Mouse (Mus musculus): ENCODE results near the gene Scube1. TPM values are rescaled to one million over a fixed set of nuclear protein-coding genes. Genes with fewer than 3 reads are reported as not detected.

Gene Scube1
- total and polyA plus RNA-seq, 2 experiments = 0.13 to 0.18 TPM

- H3K27ac ChIP-seq (replicated peaks; ENCODE audit: insufficient read depth, low read depth, low read length) = no peak overlapping the region
- WGBS = 82% methylated on average over 4 of the region's 4 CpGs
- H3K9ac ChIP-seq (ENCODE audit: low read depth, low read length) = no peak overlapping the region
Measured at GRCm38 (mm10) chr15:83601185-83601584, 123.6 kb downstream of the Scube1 start.

DNA sequence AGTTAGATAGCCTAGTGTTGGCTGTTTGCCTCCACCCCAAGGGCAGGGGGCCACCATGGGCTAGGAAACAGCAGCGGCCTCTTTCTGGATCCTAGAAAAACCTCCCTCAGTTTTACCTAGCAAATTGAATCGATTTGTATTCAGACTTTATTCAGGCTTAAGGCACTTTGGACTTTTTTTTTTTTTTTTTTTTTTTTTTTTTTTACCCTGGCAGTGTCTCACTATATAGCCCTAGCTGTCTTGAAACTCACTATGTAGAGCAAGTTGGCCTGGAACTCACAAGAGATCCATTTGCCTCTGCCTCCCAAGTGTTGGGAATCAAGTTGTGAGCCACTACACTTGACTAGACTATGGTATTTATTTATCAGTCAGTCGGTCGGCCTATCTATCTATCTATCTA lies 128.0 kb downstream of the Scube1 start:
- Histone ChIP-seq H3K79me2 (ENCODE audit: control insufficient read depth, insufficient read depth, low read length) (no peaks in the 10 kb centered on the region), H3K9ac (ENCODE audit: low read depth, low read length) (no peak overlapping the region), H3K36me3 (ENCODE audit: control insufficient read depth, insufficient read depth, low read length) (no peaks in the 10 kb centered on the region), H3K4me1 (ENCODE audit: control insufficient read depth, insufficient read depth, low read length) (peaks cover 8% of the 10 kb centered on the region), H3K4me3 (ENCODE audit: insufficient read depth, low read depth, low read length) (no peak overlapping the region), H3K27ac (replicated peaks; ENCODE audit: insufficient read depth, low read depth, low read length) (no peak overlapping the region), H3K27me3 (ENCODE audit: control insufficient read depth, insufficient read depth, low read length) (no peaks in the 10 kb centered on the region)
- no peak for TF ChIP-seq POLR2A (IDR thresholded peaks at IDR 0.05; ENCODE audit: extremely low read depth, insufficient read depth, low read length)
- TF ChIP-seq CTCF (IDR thresholded peaks at IDR 0.05; ENCODE audit: low read depth, low read length) = no peak
- peak; percentile 51 for DNase-seq (ENCODE audit: extremely low read depth, low read depth, low spot score)
- 79% methylated on average over 4 of the region's 4 CpGs for WGBS

More at GRCm38 (mm10) chr15:83601185-83601584, 123.6 kb downstream of the Scube1 start:
- Histone ChIP-seq H3K4me1 (ENCODE audit: control insufficient read depth, insufficient read depth, low read length) (no peaks in the 10 kb centered on the region), H3K4me3 (ENCODE audit: insufficient read depth, low read depth, low read length) (no peak overlapping the region), H3K79me2 (ENCODE audit: control insufficient read depth, insufficient read depth, low read length) (no peaks in the 10 kb centered on the region), H3K27me3 (ENCODE audit: control insufficient read depth, insufficient read depth, low read length) (no peaks in the 10 kb centered on the region), H3K36me3 (ENCODE audit: control insufficient read depth, insufficient read depth, low read length) (no peaks in the 10 kb centered on the region)
- DNase-seq (ENCODE audit: extremely low read depth, low read depth, low spot score) = no peak
- TF ChIP-seq CTCF (IDR thresholded peaks at IDR 0.05; ENCODE audit: low read depth, low read length) (no peak), POLR2A (IDR thresholded peaks at IDR 0.05; ENCODE audit: extremely low read depth, insufficient read depth, low read length) (no peak)

DNA sequence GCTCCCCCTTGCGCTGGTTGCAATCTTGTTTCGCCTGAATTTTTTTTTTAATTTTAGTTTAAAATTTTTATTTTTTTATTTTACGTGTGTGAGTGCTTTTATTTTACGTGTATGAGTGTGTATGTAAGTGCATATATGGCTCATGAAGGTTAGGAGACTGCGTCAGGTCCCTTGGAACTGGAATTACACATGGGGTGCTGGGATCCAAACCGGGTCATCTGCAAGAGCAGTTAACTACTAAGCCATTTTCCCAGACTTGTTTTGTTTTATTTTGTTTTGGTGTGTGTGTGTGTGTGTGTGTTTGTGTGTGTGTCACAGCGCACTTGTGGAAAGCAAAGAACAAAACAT lies 129.5 kb downstream of the Scube1 start:
- H3K4me1 ChIP-seq (ENCODE audit: control insufficient read depth, insufficient read depth, low read length) = peaks cover 8% of the 10 kb centered on the region
- H3K4me3 ChIP-seq (ENCODE audit: insufficient read depth, low read depth, low read length) = peak overlapping the region; percentile 32
- WGBS = 27% methylated on average over 7 of the region's 7 CpGs
- DNase-seq (ENCODE audit: extremely low read depth, low read depth, low spot score) = no peak
- TF ChIP-seq CTCF (IDR thresholded peaks at IDR 0.05; ENCODE audit: low read depth, low read length) (no peak), POLR2A (IDR thresholded peaks at IDR 0.05; ENCODE audit: extremely low read depth, insufficient read depth, low read length) (no peak)
- peak overlapping the region; percentile 46; the same call in 1 of the 2 replicates for H3K9ac ChIP-seq (ENCODE audit: low read depth, low read length)
- no peak overlapping the region for H3K27ac ChIP-seq (replicated peaks; ENCODE audit: insufficient read depth, low read depth, low read length)
- H3K79me2 ChIP-seq (ENCODE audit: control insufficient read depth, insufficient read depth, low read length) = no peaks in the 10 kb centered on the region; the same call in 1 of the 2 replicates
- no peaks in the 10 kb centered on the region for H3K36me3 ChIP-seq (ENCODE audit: control insufficient read depth, insufficient read depth, low read length)
- H3K27me3 ChIP-seq (ENCODE audit: control insufficient read depth, insufficient read depth, low read length) = no peaks in the 10 kb centered on the region

DNA sequence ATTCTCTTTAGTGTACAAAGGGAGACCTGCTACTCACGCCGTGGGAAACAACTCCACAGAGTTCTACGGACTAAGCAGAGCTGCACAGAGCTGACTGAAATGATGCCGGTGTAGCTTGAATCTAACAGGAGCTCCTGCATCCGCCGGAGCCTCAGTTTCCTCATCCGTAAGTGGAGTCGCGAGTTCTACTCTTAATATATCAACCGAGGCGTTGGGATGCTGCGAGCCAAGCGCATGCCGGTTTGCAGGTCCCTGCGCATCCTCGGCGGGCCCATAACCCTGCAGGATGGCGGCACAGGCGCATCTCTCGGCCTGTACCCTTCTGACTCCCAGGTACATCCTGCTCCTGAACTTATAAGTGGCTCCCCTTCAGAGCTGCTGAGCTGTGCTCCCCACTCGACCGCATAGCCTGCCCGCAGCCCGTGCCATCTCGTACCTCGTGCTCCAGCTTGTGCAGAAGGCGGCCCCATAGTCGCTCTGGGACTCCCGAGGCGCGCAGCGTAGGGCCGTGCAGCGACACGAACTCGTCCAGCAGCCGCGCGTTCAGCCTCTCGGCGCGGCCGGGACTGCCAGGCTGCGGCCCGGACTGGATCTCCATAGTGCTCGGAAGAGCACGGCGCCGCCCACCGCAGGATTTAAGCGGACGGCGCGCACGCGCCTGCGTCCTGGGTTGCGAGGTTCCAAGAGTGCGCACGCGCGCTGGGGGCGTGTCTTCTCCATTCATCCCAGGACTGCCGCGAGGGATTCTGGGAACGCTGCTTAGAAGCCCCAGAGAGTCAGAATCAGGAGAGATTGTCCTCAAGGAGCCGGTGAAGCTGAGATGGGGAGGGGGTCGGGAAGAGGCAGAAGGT lies 130.1 kb downstream of the Scube1 start, which contains the start of gene Ttll12:
Gene Ttll12 (minus strand): TSS at position 645 of the 851 bp plus-strand sequence.
- no peaks in the 10 kb centered on the region for H3K36me3 ChIP-seq (ENCODE audit: control insufficient read depth, insufficient read depth, low read length)
- TF ChIP-seq POLR2A (IDR thresholded peaks at IDR 0.05; ENCODE audit: extremely low read depth, insufficient read depth, low read length) (peak; percentile 55; the same call in 1 of the 2 replicates), CTCF (IDR thresholded peaks at IDR 0.05; ENCODE audit: low read depth, low read length) (no peak)
- peak; percentile 87 for DNase-seq (ENCODE audit: extremely low read depth, low read depth, low spot score)
- H3K4me1 ChIP-seq (ENCODE audit: control insufficient read depth, insufficient read depth, low read length) = peaks cover 8% of the 10 kb centered on the region
- H3K27ac ChIP-seq (replicated peaks; ENCODE audit: insufficient read depth, low read depth, low read length) = 0 out of 2 replicates have a peak within 1 kb of the TSS, but pooled peaks have one; percentile 28
- under 1% methylated on average over 68 of the region's 68 CpGs for WGBS
- H3K4me3 ChIP-seq (ENCODE audit: insufficient read depth, low read depth, low read length) = peak within 1 kb of the TSS; percentile 94
- H3K9ac ChIP-seq (ENCODE audit: low read depth, low read length) = peak within 1 kb of the TSS; percentile 94
- peaks cover 2% of the 10 kb centered on the region; the same call in 1 of the 2 replicates for H3K79me2 ChIP-seq (ENCODE audit: control insufficient read depth, insufficient read depth, low read length)
- no peaks in the 10 kb centered on the region for H3K27me3 ChIP-seq (ENCODE audit: control insufficient read depth, insufficient read depth, low read length)

DNA sequence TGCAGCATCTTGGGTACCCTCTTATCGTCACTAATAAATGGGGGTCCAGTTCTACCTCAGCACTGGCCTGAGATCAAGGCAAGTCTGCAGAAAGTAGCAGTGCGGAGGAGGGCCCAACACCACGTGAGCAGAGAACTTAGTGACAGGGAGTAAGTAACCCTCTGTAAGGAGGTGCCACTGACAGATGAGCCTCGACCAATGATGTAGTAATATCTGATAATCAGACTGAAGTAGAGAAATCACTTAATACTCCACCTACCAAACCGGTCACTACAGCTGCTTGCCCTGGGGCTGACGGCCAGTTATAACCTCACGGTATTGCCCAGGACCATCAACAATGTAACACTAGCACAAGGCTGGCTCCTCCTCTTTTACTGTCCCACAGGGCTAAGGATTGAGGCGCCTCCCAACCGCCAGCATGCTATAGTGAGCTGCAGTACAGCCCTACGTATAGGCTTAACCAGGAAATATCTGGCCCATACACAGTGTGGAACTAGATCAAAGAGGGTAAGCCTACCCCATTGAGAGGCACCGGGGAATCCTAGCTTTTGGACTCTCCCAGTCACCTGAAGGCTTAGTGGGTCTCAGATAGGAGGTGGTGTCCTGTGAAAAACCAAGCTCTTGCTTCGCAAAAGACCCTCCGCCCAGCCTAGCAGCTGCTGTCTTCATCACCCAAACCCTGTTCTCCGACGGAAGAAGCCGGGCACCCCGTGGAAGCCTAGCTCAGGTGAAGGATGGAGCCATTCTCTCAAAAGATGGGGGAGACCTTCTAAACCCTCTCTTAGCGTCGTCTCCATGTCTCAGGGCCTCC lies 130.9 kb downstream of the Scube1 start:
- Histone ChIP-seq H3K79me2 (ENCODE audit: control insufficient read depth, insufficient read depth, low read length) (peaks cover 2% of the 10 kb centered on the region; the same call in 1 of the 2 replicates), H3K4me1 (ENCODE audit: control insufficient read depth, insufficient read depth, low read length) (peaks cover 8% of the 10 kb centered on the region), H3K27me3 (ENCODE audit: control insufficient read depth, insufficient read depth, low read length) (no peaks in the 10 kb centered on the region), H3K9ac (ENCODE audit: low read depth, low read length) (peak overlapping the region; percentile 94; the same call in 1 of the 2 replicates), H3K4me3 (ENCODE audit: insufficient read depth, low read depth, low read length) (peak overlapping the region; percentile 94; the same call in 1 of the 2 replicates), H3K36me3 (ENCODE audit: control insufficient read depth, insufficient read depth, low read length) (no peaks in the 10 kb centered on the region), H3K27ac (replicated peaks; ENCODE audit: insufficient read depth, low read depth, low read length) (no peak overlapping the region)
- TF ChIP-seq POLR2A (IDR thresholded peaks at IDR 0.05; ENCODE audit: extremely low read depth, insufficient read depth, low read length) = no peak
- no peak for TF ChIP-seq CTCF (IDR thresholded peaks at IDR 0.05; ENCODE audit: low read depth, low read length)
- WGBS = 33% methylated on average over 19 of the region's 19 CpGs
- DNase-seq (ENCODE audit: extremely low read depth, low read depth, low spot score) = no peak
